Mouse (Mus musculus): ENCODE results near the gene Vamp8.

GRCm38 (mm10) chr6:72438226-72438625 lies 47.7 kb upstream of the Vamp8 start:
- no peak for TF ChIP-seq CTCF (IDR thresholded peaks at IDR 0.05; ENCODE audit: low read depth, low read length)
- TF ChIP-seq POLR2A (IDR thresholded peaks at IDR 0.05; ENCODE audit: insufficient read depth, low read length), result no peak
- no peak for TF ChIP-seq EP300 (IDR thresholded peaks at IDR 0.05; ENCODE audit: insufficient read depth, low read depth, low read length)

All from ES-Bruce4 (cell line).